Mouse (Mus musculus): Measurements from ENCODE around the gene 4931429L15Rik. TPM values are rescaled to one million over a fixed set of nuclear protein-coding genes. Genes with fewer than 3 reads are reported as not detected.
"Not testable (repeated sequence)": the region's sequence is repeated elsewhere in the genome, so short reads cannot be mapped to it uniquely, and the experiment has no call there.

Gene 4931429L15Rik
- total RNA-seq (2021): not detected
- long read RNA-seq, experiment 1: 0 reads
- long read RNA-seq, experiment 2: 0 reads

DNA sequence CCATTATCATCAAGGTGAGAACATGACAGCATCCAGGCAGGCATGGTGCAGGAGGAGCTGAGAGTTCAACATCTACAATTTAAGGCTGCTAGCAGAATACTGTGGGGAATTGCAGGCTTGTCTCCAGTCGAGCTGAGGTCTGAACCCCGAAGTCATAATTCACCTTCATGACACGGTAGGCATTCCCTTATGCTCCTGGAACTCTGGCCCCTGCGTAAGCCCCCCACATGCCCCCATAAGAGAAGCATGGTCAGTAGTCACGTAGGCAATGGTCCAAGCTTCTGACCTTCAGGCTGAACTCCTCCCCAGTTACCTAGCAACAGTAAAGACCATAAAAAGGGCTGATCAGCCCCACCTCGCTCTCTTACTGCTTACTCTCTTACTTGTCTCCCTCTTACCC, at the start of gene 4931429L15Rik:
Gene 4931429L15Rik (minus strand): TSS at position 101 of the 400 bp plus-strand sequence.
- not testable (repeated sequence) for DNase-seq

DNA sequence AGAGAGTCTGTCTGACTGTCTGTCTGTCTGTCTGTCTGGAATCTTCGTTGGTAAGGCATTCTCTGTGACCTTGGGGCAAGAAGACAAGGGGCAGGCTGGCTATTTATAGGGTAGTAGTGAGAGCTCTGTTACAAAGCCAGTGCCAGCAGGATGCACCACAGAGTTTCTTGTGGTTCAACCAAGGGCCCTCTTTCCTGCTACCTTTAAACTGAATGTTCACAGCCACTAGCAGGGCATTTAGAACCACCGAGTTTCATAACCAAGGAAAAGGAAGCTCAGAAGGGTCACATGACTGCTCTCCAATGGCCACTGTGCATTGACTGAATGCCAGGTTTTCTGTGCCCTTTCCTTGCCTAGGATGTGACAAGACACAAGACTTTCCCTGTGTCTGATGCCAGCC, 42.7 kb upstream of the 4931429L15Rik start:
- DNase-seq: no peak

DNA sequence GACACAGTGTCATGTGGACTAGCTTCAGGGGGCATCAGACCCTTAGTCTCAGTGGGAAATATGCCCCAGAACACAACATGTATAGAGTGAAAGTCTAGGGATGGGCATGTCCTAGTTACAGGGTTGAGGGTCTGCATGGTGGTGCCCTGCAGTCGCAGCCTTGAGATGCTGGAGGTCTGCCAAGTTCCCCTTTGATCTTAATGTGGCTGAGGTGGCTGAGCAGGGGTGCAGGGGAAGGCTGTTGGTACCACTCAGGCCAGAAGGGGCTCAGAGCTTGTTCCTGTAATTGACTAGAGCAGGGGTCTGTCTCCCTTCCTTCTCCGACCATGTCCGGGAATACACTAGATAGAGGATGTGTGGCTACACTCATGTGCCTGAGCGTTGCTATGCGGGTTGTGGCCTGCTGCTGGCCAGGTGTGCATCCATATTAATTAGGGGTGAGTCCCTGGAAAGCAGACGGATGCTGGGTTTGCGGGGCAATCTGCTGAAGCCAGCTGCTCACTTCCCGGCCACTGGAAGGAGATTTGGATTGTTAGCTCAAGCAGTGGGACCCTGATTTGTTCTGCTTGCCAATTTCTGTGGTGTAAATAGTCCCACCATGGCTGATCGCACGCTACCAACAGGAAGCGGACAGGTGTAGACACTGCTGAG, 41.8 kb upstream of the 4931429L15Rik start:
- peak; percentile 32 for DNase-seq

DNA sequence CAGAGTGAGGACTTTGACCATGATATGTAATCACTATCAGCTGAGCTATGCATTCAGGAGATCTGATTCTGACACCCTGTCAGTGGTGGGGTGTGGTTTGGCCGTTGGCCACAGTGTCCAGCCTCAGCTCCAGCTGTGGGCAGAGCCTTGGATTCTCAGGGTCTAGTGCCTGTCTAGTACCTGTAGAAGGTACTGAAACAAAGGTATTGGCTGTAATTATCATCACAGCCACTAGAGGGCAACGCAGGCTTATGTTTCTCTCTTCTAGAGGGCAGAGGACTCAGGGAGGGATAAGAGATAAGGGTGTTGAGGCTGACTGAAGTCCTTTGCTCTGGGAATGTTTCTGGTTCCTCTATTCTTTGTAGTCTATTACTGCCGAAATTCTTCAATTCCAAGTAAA, 34.2 kb upstream of the 4931429L15Rik start:
- DNase-seq: peak; percentile 65

GRCm38 (mm10) chr9:46353330-46353724, 33.5 kb upstream of the 4931429L15Rik start:
- DNase-seq: no peak

- no peak for DNase-seq
These were observed 33.0 kb upstream of the 4931429L15Rik start for GRCm38 (mm10) chr9:46352651-46353329.

DNA sequence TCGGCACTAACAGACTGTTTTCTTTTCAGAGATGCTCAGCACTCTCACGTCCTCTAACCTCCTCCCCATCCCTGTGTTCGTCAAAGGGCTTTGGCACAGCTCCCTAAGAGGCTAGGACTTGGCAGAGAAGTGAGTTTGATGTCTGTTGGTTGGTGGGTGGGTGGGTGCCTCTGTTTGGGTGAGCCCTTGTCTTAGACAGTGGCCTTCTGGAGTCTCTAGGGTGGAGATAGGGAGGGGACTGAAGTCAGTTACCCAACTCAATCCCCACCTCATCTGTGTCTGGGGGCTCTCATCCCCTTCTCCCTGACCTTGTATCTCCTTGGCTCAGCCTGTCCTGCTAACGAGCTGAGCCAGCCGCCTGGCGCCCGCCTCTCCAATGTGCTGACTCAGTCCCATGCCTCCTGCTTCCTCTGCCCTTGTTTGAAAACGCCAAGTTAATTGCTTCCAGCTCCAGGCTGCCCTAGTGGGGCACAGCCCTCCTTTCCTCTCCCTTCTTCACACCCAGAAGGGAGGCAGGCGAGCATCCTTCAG, 30.7 kb upstream of the 4931429L15Rik start:
- DNase-seq: peak; percentile 62

DNA sequence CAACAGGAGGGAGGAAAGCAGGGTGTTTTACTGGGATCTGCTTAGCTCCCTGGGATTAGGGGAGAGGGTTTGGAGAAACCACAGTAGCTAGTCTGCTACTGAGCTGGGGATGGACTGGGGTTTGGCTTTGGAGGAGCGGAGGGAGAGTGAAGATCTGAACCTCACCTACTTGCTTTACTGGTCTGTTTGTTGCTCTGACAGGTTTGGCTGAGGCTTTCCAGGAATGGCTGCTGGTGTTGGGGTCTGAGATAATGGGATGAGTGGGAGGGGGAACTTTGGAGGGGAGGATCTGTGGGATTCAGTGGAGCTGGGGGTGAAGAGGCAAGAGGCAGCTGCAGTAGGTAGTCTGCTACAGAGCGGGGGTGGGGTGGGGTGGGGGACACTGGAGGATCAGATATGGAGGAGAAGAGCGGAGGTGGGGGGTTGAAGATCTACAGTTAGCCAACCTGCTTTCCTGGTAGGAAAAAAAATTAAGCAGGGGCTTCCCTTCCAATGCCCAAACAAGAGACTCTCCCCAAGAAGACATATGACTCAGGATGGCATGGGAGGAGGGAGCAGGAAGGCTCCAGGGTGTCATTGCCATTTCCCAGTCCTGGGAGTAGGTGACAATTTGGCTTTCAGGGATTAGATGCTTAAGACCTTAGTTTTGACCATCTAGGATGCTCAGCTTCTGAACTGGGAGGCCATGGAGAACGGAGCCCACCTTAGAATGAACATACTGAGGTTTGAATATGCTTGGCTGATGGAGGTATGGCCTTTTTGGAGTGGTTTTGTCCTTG, 26.3 kb upstream of the 4931429L15Rik start:
- DNase-seq: no peak

DNA sequence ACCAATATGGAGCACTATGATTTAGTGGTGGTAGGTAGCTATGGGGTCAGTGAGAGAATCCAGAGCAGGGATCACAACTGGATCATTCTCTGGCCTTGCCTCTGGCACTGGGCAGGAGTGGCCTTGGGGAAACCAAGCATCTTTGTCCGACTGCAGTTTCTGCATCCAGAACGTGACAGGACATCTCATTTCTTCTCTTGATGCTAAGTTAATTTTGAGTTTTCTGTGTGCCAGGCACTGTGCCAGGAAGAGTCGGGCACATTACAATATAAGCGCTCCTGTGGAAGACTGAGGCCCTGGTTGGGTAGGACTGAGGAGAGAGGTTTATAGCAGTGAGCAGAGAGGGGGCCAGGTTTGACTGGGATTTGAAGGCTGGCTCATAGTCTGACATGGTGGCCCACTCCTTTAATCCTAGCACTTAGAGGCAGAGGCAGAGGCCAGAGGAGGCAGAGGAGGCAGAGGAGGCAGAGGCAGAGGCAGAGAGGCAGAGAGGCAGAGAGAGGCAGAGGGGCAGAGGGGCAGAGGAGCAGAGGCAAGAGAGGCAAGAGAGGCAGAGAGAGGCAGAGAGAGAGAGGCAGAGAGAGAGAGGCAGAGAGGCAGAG, 19.4 kb upstream of the 4931429L15Rik start:
- DNase-seq: no peak

DNA sequence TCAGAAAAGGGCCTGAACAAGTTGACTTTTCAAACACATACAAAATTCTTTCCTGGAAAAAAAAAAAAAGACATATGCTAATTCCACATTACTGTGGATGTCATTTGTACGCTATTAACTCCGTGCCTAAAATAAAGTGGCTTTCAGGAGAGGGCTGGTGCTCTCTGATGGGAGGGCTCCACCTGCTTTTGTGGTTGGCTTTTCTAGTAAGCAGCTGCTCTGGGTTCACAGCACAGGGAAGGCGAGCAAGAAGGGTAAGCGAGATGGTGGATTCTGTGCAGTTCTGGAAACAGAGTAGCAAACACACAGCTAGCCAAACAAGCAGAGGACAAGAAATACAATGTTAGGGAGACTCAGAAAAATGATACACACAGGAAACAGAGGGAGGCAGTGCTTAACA, 18.6 kb upstream of the 4931429L15Rik start:
- no peak for DNase-seq

DNA sequence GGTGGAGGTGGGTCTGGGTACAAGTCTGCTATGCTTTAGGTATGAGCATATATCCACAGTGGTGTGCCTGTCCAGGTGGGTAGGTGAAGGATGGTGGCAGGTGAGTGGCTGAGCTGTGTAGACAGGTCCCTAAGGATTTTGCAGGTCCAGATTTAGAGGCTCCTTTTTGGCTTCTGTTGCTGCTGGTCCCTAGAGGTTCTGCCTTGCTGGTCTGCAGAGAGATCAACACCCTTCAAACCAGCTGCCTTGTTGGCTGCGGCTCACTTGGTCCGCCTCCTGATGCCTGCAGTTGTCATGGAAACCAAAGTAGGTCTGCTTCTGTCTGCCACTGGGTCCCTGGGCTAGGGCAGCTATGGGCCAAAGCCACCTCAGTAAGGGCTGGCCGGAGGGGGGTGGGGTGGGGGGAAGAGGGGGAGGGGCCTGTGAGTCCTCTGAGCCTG, 18.1 kb upstream of the 4931429L15Rik start:
- DNase-seq: no peak

DNA sequence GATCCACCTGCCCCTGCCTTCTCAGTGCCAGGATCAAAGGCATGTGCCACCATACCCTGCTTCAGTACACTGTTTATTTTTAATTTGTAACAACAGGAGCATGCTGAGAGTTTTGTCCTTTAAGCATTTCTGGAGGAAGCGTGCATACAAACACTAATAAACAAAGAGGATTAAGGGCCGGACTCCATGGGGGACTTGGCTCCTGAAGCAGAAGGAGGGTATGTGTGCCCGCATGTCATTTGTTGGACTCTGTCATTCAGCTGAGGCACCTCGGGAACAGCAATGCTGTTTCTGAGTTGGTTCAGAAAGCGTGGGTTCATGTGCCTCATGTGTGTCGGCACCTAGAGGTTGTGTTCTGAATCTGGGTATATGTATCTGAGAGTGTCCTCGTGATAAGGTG, 17.5 kb upstream of the 4931429L15Rik start:
- DNase-seq: no peak

- DNase-seq: not testable (repeated sequence)
These were observed 16.5 kb upstream of the 4931429L15Rik start for GRCm38 (mm10) chr9:46336294-46336693.

- DNase-seq: no peak
These were observed 15.7 kb upstream of the 4931429L15Rik start for GRCm38 (mm10) chr9:46335461-46335995.

- DNase-seq: no peak
These were observed 14.8 kb upstream of the 4931429L15Rik start for GRCm38 (mm10) chr9:46334471-46335025.

GRCm38 (mm10) chr9:46331301-46331700, 11.5 kb upstream of the 4931429L15Rik start:
- no peak for DNase-seq

DNA sequence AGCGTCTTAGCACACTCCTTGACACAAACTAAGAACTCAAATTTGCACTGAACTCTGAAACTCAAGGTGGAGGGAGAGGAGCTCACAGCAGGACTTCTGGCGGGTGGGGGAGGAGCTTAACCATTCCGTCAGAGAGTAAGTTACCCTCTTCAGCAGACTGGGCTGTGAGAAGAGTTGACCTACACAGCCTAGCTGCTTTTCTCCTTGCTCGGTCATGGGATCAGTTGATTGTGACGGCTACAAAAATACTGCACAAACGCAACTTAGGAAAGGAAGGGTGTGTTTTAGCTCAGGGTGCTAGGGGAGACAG, 10.8 kb upstream of the 4931429L15Rik start:
- no peak for DNase-seq

DNA sequence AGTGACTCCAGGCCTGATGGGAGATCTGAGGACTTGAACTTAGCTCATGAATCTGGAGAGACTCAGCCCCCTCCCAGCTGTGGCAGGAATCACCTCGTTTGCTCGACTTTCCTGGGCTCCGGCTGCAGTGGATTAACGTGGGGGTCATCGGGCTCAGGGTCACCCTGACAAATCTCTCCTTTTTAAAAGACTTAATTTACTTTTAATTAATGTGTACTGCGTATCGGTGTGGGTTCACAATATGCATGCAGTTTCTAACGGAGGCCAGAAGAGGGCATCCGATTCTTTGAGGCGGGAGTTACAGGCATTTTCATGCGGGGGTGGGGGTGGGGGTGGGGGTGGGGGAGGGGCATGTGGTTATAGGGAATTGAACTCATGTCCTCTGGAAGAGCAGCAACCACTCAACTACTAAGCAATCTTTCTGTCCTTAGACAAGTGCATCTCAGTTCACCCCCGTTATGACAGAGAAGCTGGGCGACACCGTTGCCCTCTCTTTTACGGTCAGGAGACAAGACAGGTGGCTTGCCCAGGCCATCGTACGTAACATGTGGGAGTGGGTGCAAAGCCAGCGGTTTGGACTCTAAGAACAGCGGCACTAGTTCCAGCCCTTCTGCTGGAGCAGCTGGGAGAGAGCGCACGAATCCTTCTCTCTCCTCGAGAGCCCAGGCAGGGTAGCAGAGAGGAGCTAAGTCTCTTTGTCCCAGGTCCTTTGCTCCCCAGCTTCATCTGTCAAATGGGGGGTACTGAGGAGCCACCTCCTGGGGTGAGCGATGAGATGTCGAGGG, 10.2 kb upstream of the 4931429L15Rik start:
- no peak for DNase-seq

DNA sequence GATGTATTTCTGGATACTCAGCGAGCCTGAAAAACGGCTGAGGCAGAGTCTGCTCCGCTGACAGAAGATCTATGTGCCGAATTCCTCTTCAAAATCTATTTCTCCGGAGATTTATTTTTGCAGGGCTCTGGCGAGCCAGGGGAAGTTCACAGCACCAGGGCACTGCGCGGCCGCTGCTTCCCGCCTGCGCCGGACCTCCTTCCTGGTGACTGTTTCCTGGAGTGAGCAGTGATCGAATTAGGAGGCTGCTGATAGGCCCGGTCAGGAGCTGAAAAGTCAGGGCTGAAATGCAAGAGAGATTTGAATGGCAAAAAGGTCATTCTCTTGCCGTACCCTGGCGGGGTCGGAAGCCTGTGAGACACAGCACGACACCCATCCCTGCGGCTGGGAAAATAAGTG, 9.5 kb upstream of the 4931429L15Rik start:
- DNase-seq: peak; percentile 40

DNA sequence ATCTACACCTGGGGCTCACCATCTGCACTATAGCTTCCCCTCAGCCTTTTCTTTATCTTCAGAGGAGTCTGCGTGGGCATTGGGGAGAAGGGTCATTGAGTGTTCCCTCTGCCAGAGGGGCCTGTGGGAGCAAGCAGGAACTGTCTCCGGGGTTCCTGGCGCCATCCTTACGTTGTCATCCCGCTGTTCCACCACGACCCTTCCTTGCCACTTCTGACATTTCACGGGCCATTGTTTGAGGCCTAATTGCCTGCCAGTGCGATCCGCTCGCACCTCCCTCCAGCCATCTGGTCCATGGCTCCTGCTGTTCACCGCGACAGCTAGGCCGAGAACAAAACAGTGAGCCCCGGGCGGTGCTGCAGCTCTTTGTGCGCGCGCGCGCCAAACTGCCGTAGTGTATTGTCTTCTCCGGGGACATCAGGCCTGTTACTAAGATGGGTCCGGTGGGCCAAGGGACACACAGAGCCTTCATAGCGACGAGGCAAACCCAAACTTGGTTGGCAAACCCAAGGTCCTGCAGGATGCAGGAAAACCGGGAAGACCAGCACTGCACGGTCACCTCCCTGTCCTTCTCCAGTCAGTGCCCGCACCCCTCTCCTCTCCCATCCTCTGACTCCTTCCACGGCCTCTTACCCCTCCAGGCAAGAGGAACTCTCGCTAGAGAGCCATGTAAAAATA, 8.9 kb upstream of the 4931429L15Rik start:
- DNase-seq: peak; percentile 54

Measured in adrenal gland, postnatal 10 days (tissue).